Mouse (Mus musculus) lung, embryonic 15.5 days (tissue): ENCODE results near the gene Trmt2b. TPM values are rescaled to one million over a fixed set of nuclear protein-coding genes. Genes with fewer than 3 reads are reported as not detected.
"Not testable (repeated sequence)": the region's sequence is repeated elsewhere in the genome, so short reads cannot be mapped to it uniquely, and the experiment has no call there.

Experiments used
- ATAC-seq: fragments of 200-750 bp; cut with Nextera tagmentation; 2 replicates; pipeline ENCODE4 v1.8.0; 2017; ENCODE audit warnings: moderate number of reproducible peaks, borderline replicate concordance; ENCODE audit not compliant: low FRiP score, low TSS enrichment; ENCODE audit errors: extremely low read depth
- H3K27ac ChIP-seq: fragments of 300-500 bp; sonication (generic); 2 replicates; pipeline ENCODE4 v1.5.1; 2015; ENCODE audit warnings: moderate library complexity, mild to moderate bottlenecking, inconsistent platforms
- H3K27me3 ChIP-seq: fragments of 300-500 bp; sonication (generic); 2 replicates; pipeline ENCODE4 v1.6.1; 2015; ENCODE audit warnings: inconsistent platforms
- H3K36me3 ChIP-seq: fragments of 300-500 bp; sonication (generic); 2 replicates; pipeline ENCODE4 v1.6.1; 2015; ENCODE audit warnings: inconsistent platforms
- H3K4me1 ChIP-seq: fragments of 300-500 bp; sonication (generic); 2 replicates; pipeline ENCODE4 v1.6.1; 2015; ENCODE audit warnings: inconsistent platforms
- H3K4me2 ChIP-seq: fragments of 300-500 bp; sonication (generic); 2 replicates; pipeline ENCODE4 v1.6.1; 2015; ENCODE audit warnings: inconsistent platforms, mild to moderate bottlenecking, moderate library complexity
- H3K4me3 ChIP-seq: fragments of 300-500 bp; sonication (generic); 2 replicates; pipeline ENCODE4 v1.5.1; 2015; ENCODE audit warnings: mild to moderate bottlenecking, inconsistent platforms
- H3K9ac ChIP-seq: fragments of 300-500 bp; sonication (generic); 2 replicates; pipeline ENCODE4 v1.6.1; 2015; ENCODE audit warnings: inconsistent platforms
- H3K9me3 ChIP-seq: fragments of 300-500 bp; sonication (generic); 2 replicates; pipeline ENCODE4 v1.6.1; 2016; ENCODE audit warnings: inconsistent platforms
- WGBS: fragments of 180-500 bp; shearing (Covaris S2); methylation state at CpG from one replicate; pipeline ENCODE4 v1.1.7; 2015; 5-methylcytosine and 5-hydroxymethylcytosine counted together
- polyA plus RNA-seq: library from polyadenylated mRNA; unstranded; fragments of >200 nt; fragmentation: Nextera tagmentation; extraction: Ambion mirVana; gene quantifications from 2 replicates; pipeline ENCODE4 v1.2.1, GENCODE M21; 2015

Trmt2b gene
- polyA plus RNA-seq, 1 experiment from 2014 or later, result 21.7 TPM

- Histone ChIP-seq H3K27ac (no peak overlapping the region), H3K36me3 (no peaks in the 10 kb centered on the region), H3K4me1 (no peaks in the 10 kb centered on the region), H3K4me3 (no peak overlapping the region), H3K27me3 (no peaks in the 10 kb centered on the region), H3K9ac (no peak overlapping the region), H3K9me3 (no peaks in the 10 kb centered on the region), H3K4me2 (no peak overlapping the region)
- no peak for ATAC-seq
- WGBS, result 92% methylated on average over 7 of the region's 7 CpGs
Measured at GRCm38 (mm10) chrX:134211151-134211642, 65.6 kb downstream of the Trmt2b start.

- WGBS, result 57% methylated on average over 2 of the region's 2 CpGs
- H3K9me3 ChIP-seq, result no peaks in the 10 kb centered on the region
- no peaks in the 10 kb centered on the region for H3K36me3 ChIP-seq
- no peaks in the 10 kb centered on the region for H3K4me1 ChIP-seq
- no peak overlapping the region for H3K4me3 ChIP-seq
- H3K9ac ChIP-seq, result no peak overlapping the region
- H3K4me2 ChIP-seq, result no peak overlapping the region
- ATAC-seq, result no peak
- H3K27me3 ChIP-seq, result no peaks in the 10 kb centered on the region
- no peak overlapping the region for H3K27ac ChIP-seq
Measured at GRCm38 (mm10) chrX:134208491-134208890, 68.3 kb downstream of the Trmt2b start.

GRCm38 (mm10) chrX:134187201-134187600 lies 89.6 kb downstream of the Trmt2b start, which contains the start of gene Arl13a:
Gene Arl13a, plus strand, starts transcription at chrX:134187501.
- H3K4me1 ChIP-seq, H3K27ac ChIP-seq, H3K27me3 ChIP-seq, H3K36me3 ChIP-seq, H3K9me3 ChIP-seq, H3K9ac ChIP-seq, H3K4me2 ChIP-seq, H3K4me3 ChIP-seq, ATAC-seq: not testable (repeated sequence)
- WGBS, result 88% methylated on average over 9 of the region's 9 CpGs

- Histone ChIP-seq H3K27ac (no peak overlapping the region), H3K4me3 (no peak overlapping the region), H3K4me1 (no peaks in the 10 kb centered on the region), H3K36me3 (no peaks in the 10 kb centered on the region), H3K27me3 (no peaks in the 10 kb centered on the region), H3K9me3 (no peaks in the 10 kb centered on the region), H3K4me2 (no peak overlapping the region), H3K9ac (no peak overlapping the region)
- no peak for ATAC-seq
- 79% methylated on average over 1 of the region's 1 CpGs for WGBS
Measured at GRCm38 (mm10) chrX:134174699-134175098, 102.1 kb downstream of the Trmt2b start.

Other genes with a start within 250 kb of the Trmt2b start
- 48.1 and 48.9 TPM in 2 replicates for gene Cstf2, start 217.8 kb downstream of the Trmt2b start, polyA plus RNA-seq
- gene Xkrx, start 114.9 kb downstream of the Trmt2b start, polyA plus RNA-seq, result 0.22 and 0.36 TPM in 2 replicates
- 0.09 TPM in 1 of 2 replicates, not detected in the other for gene Arl13a, start 89.5 kb downstream of the Trmt2b start, polyA plus RNA-seq
- 1.6 and 1.9 TPM in 2 replicates for gene Nox1, start 55.0 kb downstream of the Trmt2b start, polyA plus RNA-seq
- 3.9 and 4.8 TPM in 2 replicates for gene Tmem35a, start 18.2 kb upstream of the Trmt2b start, polyA plus RNA-seq
- 34.7 and 35.3 TPM in 2 replicates for gene Cenpi, start 31.1 kb upstream of the Trmt2b start, polyA plus RNA-seq
- gene Drp2, start 127.6 kb upstream of the Trmt2b start, polyA plus RNA-seq, result 0.49 and 0.67 TPM in 2 replicates
- gene Taf7l, start 199.5 kb upstream of the Trmt2b start, polyA plus RNA-seq, result not detected in 2 replicates